Mouse (Mus musculus): ENCODE measurements at regions not wholly inside any gene's neighbourhood (a gene's known extent, or its start where the extent isn't known, plus 50 kb on each side); places are given as distances from the start of the nearest gene placed in this dataset.

- DNase-seq (ENCODE audit: low read depth), result no peak
These were observed 118.0 kb downstream of the Gm5426 start for GRCm38 (mm10) chr10:96254250-96254862.

GRCm38 (mm10) chr10:96257935-96258334 is 121.5 kb downstream of the Gm5426 start:
- TF ChIP-seq CTCF (IDR thresholded peaks at IDR 0.05; ENCODE audit: borderline replicate concordance, extremely low read depth, insufficient read depth, insufficient read length), result no peak
- DNase-seq (ENCODE audit: low read depth), result no peak

More at GRCm38 (mm10) chr10:96254250-96254862, 118.0 kb downstream of the Gm5426 start:
- no peak for TF ChIP-seq POLR2A (IDR thresholded peaks at IDR 0.05; ENCODE audit: borderline replicate concordance, extremely low read depth, insufficient read depth, insufficient read length, poor library complexity, severe bottlenecking)
- TF ChIP-seq CTCF (IDR thresholded peaks at IDR 0.05; ENCODE audit: borderline replicate concordance, extremely low read depth, insufficient read depth, insufficient read length), result no peak

GRCm38 (mm10) chr10:96259242-96259641 is 122.8 kb downstream of the Gm5426 start:
- no peak for DNase-seq (ENCODE audit: low read depth)
- TF ChIP-seq POLR2A (IDR thresholded peaks at IDR 0.05; ENCODE audit: borderline replicate concordance, extremely low read depth, insufficient read depth, insufficient read length, poor library complexity, severe bottlenecking) (no peak), CTCF (IDR thresholded peaks at IDR 0.05; ENCODE audit: borderline replicate concordance, extremely low read depth, insufficient read depth, insufficient read length) (no peak)

GRCm38 (mm10) chr10:96259648-96260047 is 123.2 kb downstream of the Gm5426 start:
- DNase-seq (ENCODE audit: low read depth), result no peak
- TF ChIP-seq CTCF (IDR thresholded peaks at IDR 0.05; ENCODE audit: borderline replicate concordance, extremely low read depth, insufficient read depth, insufficient read length) (no peak), POLR2A (IDR thresholded peaks at IDR 0.05; ENCODE audit: borderline replicate concordance, extremely low read depth, insufficient read depth, insufficient read length, poor library complexity, severe bottlenecking) (no peak)

GRCm38 (mm10) chr10:96263544-96263943 is 127.1 kb downstream of the Gm5426 start:
- TF ChIP-seq CTCF (IDR thresholded peaks at IDR 0.05; ENCODE audit: borderline replicate concordance, extremely low read depth, insufficient read depth, insufficient read length) (no peak), POLR2A (IDR thresholded peaks at IDR 0.05; ENCODE audit: borderline replicate concordance, extremely low read depth, insufficient read depth, insufficient read length, poor library complexity, severe bottlenecking) (no peak)
- peak; percentile 23 for DNase-seq (ENCODE audit: low read depth)

GRCm38 (mm10) chr10:96264433-96264832 is 128.0 kb downstream of the Gm5426 start:
- no peak for TF ChIP-seq POLR2A (IDR thresholded peaks at IDR 0.05; ENCODE audit: borderline replicate concordance, extremely low read depth, insufficient read depth, insufficient read length, poor library complexity, severe bottlenecking)
- no peak for TF ChIP-seq CTCF (IDR thresholded peaks at IDR 0.05; ENCODE audit: borderline replicate concordance, extremely low read depth, insufficient read depth, insufficient read length)
- DNase-seq (ENCODE audit: low read depth), result peak; percentile 42

- DNase-seq (ENCODE audit: low read depth), result peak; percentile 55
- TF ChIP-seq CTCF (IDR thresholded peaks at IDR 0.05; ENCODE audit: borderline replicate concordance, extremely low read depth, insufficient read depth, insufficient read length) (no peak), POLR2A (IDR thresholded peaks at IDR 0.05; ENCODE audit: borderline replicate concordance, extremely low read depth, insufficient read depth, insufficient read length, poor library complexity, severe bottlenecking) (no peak)
These were observed 128.5 kb downstream of the Gm5426 start for GRCm38 (mm10) chr10:96264866-96265265.

GRCm38 (mm10) chr10:96266100-96266735 is 129.8 kb downstream of the Gm5426 start:
- TF ChIP-seq CTCF (IDR thresholded peaks at IDR 0.05; ENCODE audit: borderline replicate concordance, extremely low read depth, insufficient read depth, insufficient read length) (no peak), POLR2A (IDR thresholded peaks at IDR 0.05; ENCODE audit: borderline replicate concordance, extremely low read depth, insufficient read depth, insufficient read length, poor library complexity, severe bottlenecking) (no peak)
- peak; percentile 52 for DNase-seq (ENCODE audit: low read depth)

- no peak for TF ChIP-seq POLR2A (IDR thresholded peaks at IDR 0.05; ENCODE audit: borderline replicate concordance, extremely low read depth, insufficient read depth, insufficient read length, poor library complexity, severe bottlenecking)
- no peak for TF ChIP-seq CTCF (IDR thresholded peaks at IDR 0.05; ENCODE audit: borderline replicate concordance, extremely low read depth, insufficient read depth, insufficient read length)
These were observed 131.2 kb downstream of the Gm5426 start for GRCm38 (mm10) chr10:96267603-96268002.

GRCm38 (mm10) chr10:96273607-96274365 is 137.4 kb downstream of the Gm5426 start:
- TF ChIP-seq POLR2A (IDR thresholded peaks at IDR 0.05; ENCODE audit: borderline replicate concordance, extremely low read depth, insufficient read depth, insufficient read length, poor library complexity, severe bottlenecking), result no peak
- TF ChIP-seq CTCF (IDR thresholded peaks at IDR 0.05; ENCODE audit: borderline replicate concordance, extremely low read depth, insufficient read depth, insufficient read length), result no peak
- DNase-seq (ENCODE audit: low read depth), result no peak

More at GRCm38 (mm10) chr10:96267603-96268002, 131.2 kb downstream of the Gm5426 start:
- DNase-seq (ENCODE audit: low read depth), result no peak

- no peak for TF ChIP-seq POLR2A (IDR thresholded peaks at IDR 0.05; ENCODE audit: borderline replicate concordance, extremely low read depth, insufficient read depth, insufficient read length, poor library complexity, severe bottlenecking)
- no peak for DNase-seq (ENCODE audit: low read depth)
These were observed 143.7 kb downstream of the Gm5426 start for GRCm38 (mm10) chr10:96280149-96280548.
